Comparison of ENCODE assay signal across 19 mouse cellular contexts in the genomic region with DNA sequence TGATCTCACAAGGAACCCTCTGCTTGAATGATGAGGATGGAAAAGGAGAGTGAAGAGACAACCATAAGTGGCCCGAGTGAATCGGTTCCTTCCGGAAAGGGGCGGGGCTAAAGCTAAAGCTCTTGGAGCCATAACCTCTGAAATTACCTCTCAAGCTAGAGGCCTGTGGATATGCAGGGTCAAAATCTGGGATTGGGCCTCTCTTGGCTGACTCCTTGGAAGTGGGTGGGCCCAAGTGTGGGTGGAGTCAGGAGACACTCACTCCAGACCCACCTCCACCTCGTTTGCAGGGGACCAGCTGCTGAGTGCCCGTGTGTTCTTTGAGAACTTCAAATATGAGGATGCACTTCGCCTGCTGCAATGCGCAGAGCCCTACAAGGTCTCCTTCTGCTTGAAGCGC. TPM values are rescaled to one million over a fixed set of nuclear protein-coding genes. Genes with fewer than 3 reads are reported as not detected.
DNase-seq lines count a peak whose midpoint lies in the region; ATAC-seq and TF ChIP-seq lines count a peak whose summit lies in the region.
"Had no signal": no experiment of that assay in that cellular context is flagged by ENCODE, and none has a peak within 500 bp of the region (broad histone marks: within the 10 kb centered on the region; RNA-seq: fewer than 3 reads in every experiment).

No protein-coding gene starts in this region.

- TF ChIP-seq CTCF in lung, adult 2 months (IDR thresholded peaks at IDR 0.05; ENCODE audit: insufficient read depth, low read length) = no peak
- TF ChIP-seq CTCF in ES-Bruce4 (IDR thresholded peaks at IDR 0.05; ENCODE audit: low read depth, low read length) = no peak

- H3K4me1 ChIP-seq in kidney, embryonic 16.5 days (ENCODE audit: insufficient read depth, low read length) = no peaks in the 10 kb centered on the region
- peaks cover 6% of the 10 kb centered on the region for H3K4me1 ChIP-seq in kidney, embryonic 15.5 days
- H3K4me1 ChIP-seq in lung, embryonic 16.5 days (replicated peaks; ENCODE audit: control insufficient read depth, insufficient read depth, low read length) = no peaks in the 10 kb centered on the region
- H3K4me1 ChIP-seq in lung, adult 2 months (ENCODE audit: control insufficient read depth, insufficient read depth, low read length) = no peaks in the 10 kb centered on the region
- peaks cover 3% of the 10 kb centered on the region for H3K4me1 ChIP-seq in ES-Bruce4 (ENCODE audit: control insufficient read depth, insufficient read depth, low read length)
- no peaks in the 10 kb centered on the region for H3K4me1 ChIP-seq in neural tube, embryonic 15.5 days
- H3K4me1 ChIP-seq: embryonic facial prominence, embryonic 12.5 days; forebrain, embryonic 15.5 days; heart, embryonic 13.5 days; hindbrain, embryonic 15.5 days had no signal

- peaks cover 4% of the 10 kb centered on the region; the same call in 1 of the 2 replicates for H3K9me3 ChIP-seq in kidney, embryonic 16.5 days (ENCODE audit: low read length)
- no peaks in the 10 kb centered on the region for H3K9me3 ChIP-seq in kidney, embryonic 15.5 days (replicated peaks)
- peaks cover 4% of the 10 kb centered on the region for H3K9me3 ChIP-seq in lung, embryonic 16.5 days (ENCODE audit: control insufficient read depth, low read length)
- H3K9me3 ChIP-seq in ES-Bruce4 (replicated peaks; ENCODE audit: control insufficient read depth, insufficient read depth, low read length, poor library complexity, severe bottlenecking) = no peaks in the 10 kb centered on the region
- no peaks in the 10 kb centered on the region for H3K9me3 ChIP-seq in neural tube, embryonic 15.5 days (replicated peaks)
- H3K9me3 ChIP-seq: embryonic facial prominence, embryonic 12.5 days; forebrain, embryonic 15.5 days; heart, embryonic 13.5 days; hindbrain, embryonic 15.5 days had no signal

- no peak for TF ChIP-seq EP300 in ES-Bruce4 (IDR thresholded peaks at IDR 0.05; ENCODE audit: insufficient read depth, low read depth, low read length)

- H3K36me3 ChIP-seq in kidney, embryonic 16.5 days (ENCODE audit: insufficient read depth, low read length) = no peaks in the 10 kb centered on the region
- 0 out of 2 replicates have a peak, but pooled peaks cover 12% of the 10 kb centered on the region for H3K36me3 ChIP-seq in kidney, embryonic 15.5 days
- H3K36me3 ChIP-seq in lung, embryonic 16.5 days (ENCODE audit: control insufficient read depth, insufficient read depth, low read length) = peaks cover 7% of the 10 kb centered on the region
- no peaks in the 10 kb centered on the region for H3K36me3 ChIP-seq in ES-Bruce4 (ENCODE audit: control insufficient read depth, insufficient read depth, low read length, poor library complexity, severe bottlenecking)
- no peaks in the 10 kb centered on the region for H3K36me3 ChIP-seq in neural tube, embryonic 15.5 days
- H3K36me3 ChIP-seq: forebrain, embryonic 15.5 days; hindbrain, embryonic 15.5 days had no signal

- no peak overlapping the region for H3K4me3 ChIP-seq in kidney, embryonic 16.5 days (ENCODE audit: low read length)
- H3K4me3 ChIP-seq in kidney, embryonic 15.5 days (replicated peaks) = no peak overlapping the region
- H3K4me3 ChIP-seq in lung, embryonic 16.5 days (ENCODE audit: low read length) = no peak overlapping the region
- no peak overlapping the region for H3K4me3 ChIP-seq in lung, adult 2 months (replicated peaks; ENCODE audit: extremely low read depth, low read depth, low read length)
- peak overlapping the region; percentile 11; the same call in 1 of the 2 replicates for H3K4me3 ChIP-seq in ES-Bruce4 (ENCODE audit: low read depth, low read length)
- no peak overlapping the region for H3K4me3 ChIP-seq in neural tube, embryonic 15.5 days (replicated peaks)
- H3K4me3 ChIP-seq: embryonic facial prominence, embryonic 12.5 days; forebrain, embryonic 15.5 days; heart, embryonic 13.5 days; hindbrain, embryonic 15.5 days had no signal

- no peaks in the 10 kb centered on the region for H3K27me3 ChIP-seq in kidney, embryonic 16.5 days (ENCODE audit: insufficient read depth, low read length)
- H3K27me3 ChIP-seq in kidney, embryonic 15.5 days = no peaks in the 10 kb centered on the region
- no peaks in the 10 kb centered on the region for H3K27me3 ChIP-seq in lung, embryonic 16.5 days (ENCODE audit: control insufficient read depth, insufficient read depth, low read depth, low read length)
- no peaks in the 10 kb centered on the region for H3K27me3 ChIP-seq in ES-Bruce4 (ENCODE audit: control insufficient read depth, insufficient read depth, low read length, poor library complexity, severe bottlenecking)
- H3K27me3 ChIP-seq in neural tube, embryonic 15.5 days (replicated peaks) = no peaks in the 10 kb centered on the region
- H3K27me3 ChIP-seq: embryonic facial prominence, embryonic 12.5 days; forebrain, embryonic 15.5 days; heart, embryonic 13.5 days; hindbrain, embryonic 15.5 days had no signal

- 63% methylated on average over 9 of the region's 9 CpGs for WGBS in kidney, embryonic 16.5 days
- 67% methylated on average over 9 of the region's 9 CpGs for WGBS in kidney, embryonic 15.5 days
- WGBS in lung, embryonic 16.5 days = 69% methylated on average over 9 of the region's 9 CpGs
- 67% methylated on average over 9 of the region's 9 CpGs for WGBS in lung, adult 2 months
- WGBS in neural tube, embryonic 15.5 days = 78% methylated on average over 9 of the region's 9 CpGs

- DNase-seq in lung, adult 2 months = no peak
- DNase-seq in ZHBTc4 (ENCODE audit: low read depth, low spot score) = peak; percentile 70
- DNase-seq in gastrocnemius, adult 18-20 months (ENCODE audit: low spot score) = no peak
- DNase-seq: adrenal gland, adult 2 months; adrenal gland, postnatal 25 days; cerebellum, adult 18-20 months; cerebellum, postnatal 10 days; gastrocnemius, postnatal 14 days; heart, postnatal 36 days had no signal

- H3K4me2 ChIP-seq in kidney, embryonic 16.5 days (replicated peaks; ENCODE audit: low read depth, low read length) = no peak overlapping the region
- H3K4me2 ChIP-seq in kidney, embryonic 15.5 days = no peak overlapping the region
- H3K4me2 ChIP-seq in lung, embryonic 16.5 days (ENCODE audit: low read depth, low read length) = no peak overlapping the region
- no peak overlapping the region for H3K4me2 ChIP-seq in neural tube, embryonic 15.5 days
- H3K4me2 ChIP-seq: embryonic facial prominence, embryonic 12.5 days; forebrain, embryonic 15.5 days; heart, embryonic 13.5 days; hindbrain, embryonic 15.5 days had no signal

- H3K9ac ChIP-seq in kidney, embryonic 16.5 days (replicated peaks; ENCODE audit: low read length) = no peak overlapping the region
- no peak overlapping the region for H3K9ac ChIP-seq in kidney, embryonic 15.5 days
- no peak overlapping the region for H3K9ac ChIP-seq in lung, embryonic 16.5 days (ENCODE audit: low read length)
- H3K9ac ChIP-seq in ES-Bruce4 (ENCODE audit: low read depth, poor library complexity, severe bottlenecking) = no peak overlapping the region
- no peak overlapping the region for H3K9ac ChIP-seq in neural tube, embryonic 15.5 days (replicated peaks)
- H3K9ac ChIP-seq: embryonic facial prominence, embryonic 12.5 days; forebrain, embryonic 15.5 days; heart, embryonic 13.5 days; hindbrain, embryonic 15.5 days had no signal

- 0 out of 2 replicates have a peak, but pooled peaks have one; percentile 29 for ATAC-seq in kidney, embryonic 16.5 days (ENCODE audit: low FRiP score, low TSS enrichment)
- no peak for ATAC-seq in kidney, embryonic 15.5 days (replicated peaks; ENCODE audit: low FRiP score)
- ATAC-seq in lung, embryonic 16.5 days (ENCODE audit: low read depth) = 0 out of 2 replicates have a peak, but pooled peaks have one; percentile 29
- no peak for ATAC-seq in neural tube, embryonic 15.5 days (ENCODE audit: low FRiP score)
- ATAC-seq: forebrain, embryonic 15.5 days had no signal

- no peak for TF ChIP-seq POLR2A in lung, adult 2 months (IDR thresholded peaks at IDR 0.05; ENCODE audit: borderline replicate concordance, extremely low read depth, low read depth, low read length)
- TF ChIP-seq POLR2A in ES-Bruce4 (IDR thresholded peaks at IDR 0.05; ENCODE audit: insufficient read depth, low read length) = no peak

- no peak overlapping the region for H3K27ac ChIP-seq in kidney, embryonic 16.5 days (ENCODE audit: low read length)
- H3K27ac ChIP-seq in kidney, embryonic 15.5 days = no peak overlapping the region
- no peak overlapping the region for H3K27ac ChIP-seq in lung, embryonic 16.5 days (ENCODE audit: low read length)
- H3K27ac ChIP-seq in ES-Bruce4 (ENCODE audit: insufficient read depth, low read length) = no peak overlapping the region
- no peak overlapping the region for H3K27ac ChIP-seq in neural tube, embryonic 15.5 days (replicated peaks)
- H3K27ac ChIP-seq: embryonic facial prominence, embryonic 12.5 days; forebrain, embryonic 15.5 days; heart, embryonic 13.5 days; hindbrain, embryonic 15.5 days had no signal

RNA-seq across cellular contexts. Expression of a gene that starts 8.1 kb away (rescaled TPM):
- polyA plus RNA-seq in kidney, embryonic 16.5 days (2015; fragmentation: Nextera tagmentation; extraction: Ambion mirVana) = 0.70 and 0.73 TPM in 2 replicates
- polyA plus RNA-seq in kidney, embryonic 15.5 days (2015; fragmentation: Nextera tagmentation; extraction: Ambion mirVana) = 0.39 and 0.92 TPM in 2 replicates
- 0.72 and 1.1 TPM in 2 replicates for polyA plus RNA-seq in lung, embryonic 16.5 days (2015; fragmentation: Nextera tagmentation; extraction: Ambion mirVana)
- 1.3 and 1.8 TPM in 2 replicates for polyA plus RNA-seq in lung, adult 2 months (2012; rRNA removed)
- polyA plus RNA-seq in ES-Bruce4 (2011; ENCODE audit: insufficient read depth, insufficient read length, low read depth, missing spikeins) = 1.4 and 1.5 TPM in 2 replicates
- not detected for total RNA-seq in gastrocnemius, adult 18-20 months (2021)
- polyA plus RNA-seq in neural tube, embryonic 15.5 days (2015; fragmentation: Nextera tagmentation; extraction: Ambion mirVana) = 1.5 and 2.1 TPM in 2 replicates
- total RNA-seq: MEL had no signal

RNA-seq across cellular contexts. Expression of a gene that starts 15.8 kb away (rescaled TPM):
- 4.9 and 5.1 TPM in 2 replicates for polyA plus RNA-seq in kidney, embryonic 16.5 days (2015; fragmentation: Nextera tagmentation; extraction: Ambion mirVana)
- polyA plus RNA-seq in kidney, embryonic 15.5 days (2015; fragmentation: Nextera tagmentation; extraction: Ambion mirVana) = 4.0 and 4.8 TPM in 2 replicates
- 13.0 and 13.6 TPM in 2 replicates for polyA plus RNA-seq in lung, embryonic 16.5 days (2015; fragmentation: Nextera tagmentation; extraction: Ambion mirVana)
- polyA plus RNA-seq in lung, adult 2 months (2012; rRNA removed) = 62.0 and 67.4 TPM in 2 replicates
- 4.2 and 5.7 TPM in 2 replicates for polyA plus RNA-seq in ES-Bruce4 (2011; ENCODE audit: insufficient read depth, insufficient read length, low read depth, missing spikeins)
- total RNA-seq in gastrocnemius, adult 18-20 months (2021) = 1 to 10 TPM; 5.2 to 6.6 TPM
- 2.0 and 2.4 TPM in 2 replicates for polyA plus RNA-seq in neural tube, embryonic 15.5 days (2015; fragmentation: Nextera tagmentation; extraction: Ambion mirVana)

RNA-seq across cellular contexts. Expression of a gene that starts 28.3 kb away (rescaled TPM):
- polyA plus RNA-seq in kidney, embryonic 16.5 days (2015; fragmentation: Nextera tagmentation; extraction: Ambion mirVana) = 42.3 and 45.8 TPM in 2 replicates
- polyA plus RNA-seq in kidney, embryonic 15.5 days (2015; fragmentation: Nextera tagmentation; extraction: Ambion mirVana) = 40.5 and 41.0 TPM in 2 replicates
- 55.6 and 57.3 TPM in 2 replicates for polyA plus RNA-seq in lung, embryonic 16.5 days (2015; fragmentation: Nextera tagmentation; extraction: Ambion mirVana)
- polyA plus RNA-seq in lung, adult 2 months (2012; rRNA removed) = 50.7 and 56.1 TPM in 2 replicates
- polyA plus RNA-seq in ES-Bruce4 (2011; ENCODE audit: insufficient read depth, insufficient read length, low read depth, missing spikeins) = 8.0 and 8.9 TPM in 2 replicates
- total RNA-seq in gastrocnemius, adult 18-20 months (2021) = 1 to 10 TPM; 6.9 to 8.4 TPM
- polyA plus RNA-seq in neural tube, embryonic 15.5 days (2015; fragmentation: Nextera tagmentation; extraction: Ambion mirVana) = 11.6 and 15.8 TPM in 2 replicates

RNA-seq across cellular contexts. Expression of a gene that starts 38.1 kb away (rescaled TPM):
- 121 and 122 TPM in 2 replicates for polyA plus RNA-seq in kidney, embryonic 16.5 days (2015; fragmentation: Nextera tagmentation; extraction: Ambion mirVana)
- 83.1 and 90.5 TPM in 2 replicates for polyA plus RNA-seq in kidney, embryonic 15.5 days (2015; fragmentation: Nextera tagmentation; extraction: Ambion mirVana)
- polyA plus RNA-seq in lung, embryonic 16.5 days (2015; fragmentation: Nextera tagmentation; extraction: Ambion mirVana) = 85.6 and 95.6 TPM in 2 replicates
- polyA plus RNA-seq in lung, adult 2 months (2012; rRNA removed) = 180 and 201 TPM in 2 replicates
- polyA plus RNA-seq in ES-Bruce4 (2011; ENCODE audit: insufficient read depth, insufficient read length, low read depth, missing spikeins) = 50.8 and 72.8 TPM in 2 replicates
- 10 to 100 TPM; 15.1 to 16.1 TPM for total RNA-seq in gastrocnemius, adult 18-20 months (2021)
- polyA plus RNA-seq in neural tube, embryonic 15.5 days (2015; fragmentation: Nextera tagmentation; extraction: Ambion mirVana) = 187 and 191 TPM in 2 replicates

RNA-seq across cellular contexts. Expression of a gene that starts 38.1 kb away (rescaled TPM):
- polyA plus RNA-seq in kidney, embryonic 16.5 days (2015; fragmentation: Nextera tagmentation; extraction: Ambion mirVana) = 25.1 and 30.4 TPM in 2 replicates
- polyA plus RNA-seq in kidney, embryonic 15.5 days (2015; fragmentation: Nextera tagmentation; extraction: Ambion mirVana) = 26.9 and 29.4 TPM in 2 replicates
- 22.8 and 24.9 TPM in 2 replicates for polyA plus RNA-seq in lung, embryonic 16.5 days (2015; fragmentation: Nextera tagmentation; extraction: Ambion mirVana)
- polyA plus RNA-seq in lung, adult 2 months (2012; rRNA removed) = 22.4 and 28.5 TPM in 2 replicates
- 36.1 and 36.7 TPM in 2 replicates for polyA plus RNA-seq in ES-Bruce4 (2011; ENCODE audit: insufficient read depth, insufficient read length, low read depth, missing spikeins)
- 100 to 1,000 TPM; 103 to 116 TPM for total RNA-seq in gastrocnemius, adult 18-20 months (2021)
- 32.6 and 33.9 TPM in 2 replicates for polyA plus RNA-seq in neural tube, embryonic 15.5 days (2015; fragmentation: Nextera tagmentation; extraction: Ambion mirVana)

Comparison
In these comparisons a context has a peak if more than half of its experiments do, and no peak if none do; other contexts are left out.
1. ATAC-seq: peak in kidney, embryonic 16.5 days (single experiment) and lung, embryonic 16.5 days (single experiment); none in kidney, embryonic 15.5 days (single experiment) and neural tube, embryonic 15.5 days (single experiment).